Mouse (Mus musculus) liver, postnatal 0 days (tissue): ENCODE measurements around the gene Klf3.

ENCODE experiments used
- CTCF ChIP-seq: sonication (generic); IDR thresholded peaks from 2 replicates; pipeline ENCODE4 v1.5.1; 2016; ENCODE audit warnings: antibody characterized with exemption, low read depth
- EP300 ChIP-seq: IDR thresholded peaks from 2 replicates; pipeline ENCODE4 v1.6.1; 2016; ENCODE audit warnings: antibody characterized with exemption, low read depth, mild to moderate bottlenecking

DNA sequence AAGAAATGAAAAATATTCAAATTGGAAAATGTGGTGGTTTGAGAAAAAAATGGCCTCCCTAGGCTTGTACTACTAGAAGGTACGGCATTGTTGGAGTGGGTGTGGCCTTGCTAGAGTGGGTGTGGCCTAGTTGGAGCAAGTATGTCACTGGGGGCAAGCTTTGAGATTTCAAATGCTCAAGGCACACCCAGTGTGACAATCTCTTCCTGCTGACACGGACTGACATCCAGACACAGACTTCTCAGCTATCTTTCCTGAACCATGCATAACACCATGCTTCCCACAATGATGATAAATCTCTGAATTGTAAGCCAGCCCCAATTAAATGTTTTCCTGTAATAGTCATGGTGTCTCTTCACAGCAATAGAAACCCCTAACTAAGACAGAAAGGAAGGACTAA lies 44.1 kb downstream of the Klf3 start:
- TF ChIP-seq CTCF: no peak
- no peak for TF ChIP-seq EP300
